Mouse (Mus musculus): ENCODE measurements around the gene Dapk3. TPM values are rescaled to one million over a fixed set of nuclear protein-coding genes. Genes with fewer than 3 reads are reported as not detected.

The Dapk3 gene
- polyA plus RNA-seq (2014; fragmentation: Nextera tagmentation; extraction: Ambion mirVana), result 52.6 and 55.8 TPM in 2 replicates

DNA sequence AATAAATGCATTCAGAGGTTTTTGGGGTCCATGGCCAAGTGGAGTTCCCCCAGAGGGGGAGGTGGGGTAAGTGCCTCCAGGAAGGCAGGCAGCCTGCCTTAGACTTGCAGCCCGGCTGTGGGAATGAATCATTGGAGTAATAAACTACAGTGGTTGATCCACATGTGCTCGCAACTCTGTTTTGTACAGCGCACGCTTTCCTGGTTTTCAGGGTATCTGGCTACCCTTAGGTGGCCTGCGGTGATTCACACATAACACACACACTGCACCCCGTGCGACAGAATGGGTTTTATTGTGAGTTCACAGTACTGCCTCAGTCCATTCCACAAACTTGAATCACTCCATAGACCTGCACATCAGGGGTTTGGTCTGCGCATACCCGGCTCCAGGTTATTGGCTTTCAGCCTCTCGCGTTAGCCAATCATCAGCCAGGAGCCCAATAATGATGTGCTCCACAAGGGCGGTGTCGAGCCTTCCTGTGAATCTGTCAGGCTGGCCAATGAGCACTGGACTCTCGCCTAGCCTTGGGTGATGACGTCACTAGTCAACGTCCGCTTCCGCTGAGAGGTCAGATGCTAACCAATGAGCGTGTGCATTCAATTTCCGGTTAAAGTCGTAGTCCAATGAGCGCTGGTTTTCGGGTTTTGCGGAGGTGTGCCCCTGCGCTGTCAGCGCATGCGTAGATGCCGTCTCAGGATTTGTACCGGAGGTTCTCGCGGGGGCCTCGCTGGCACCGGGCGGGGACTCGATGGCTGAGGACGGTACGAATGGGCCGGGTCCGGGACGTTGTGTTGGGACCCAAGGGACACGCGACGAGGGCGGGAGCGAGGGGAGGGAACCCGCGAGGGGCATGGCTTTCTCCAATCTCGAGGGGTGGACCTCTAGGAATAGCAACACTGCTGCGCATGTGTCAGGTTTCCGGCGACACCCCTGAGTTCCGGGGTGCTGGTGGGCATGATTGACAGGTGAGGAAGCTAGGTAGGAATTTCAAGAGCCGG is at the start of gene Dapk3:
Gene Dapk3 (plus strand): TSS at position 670 of the 998 bp plus-strand sequence.
- Histone ChIP-seq H3K4me1 (ENCODE audit: insufficient read depth) (0 out of 2 replicates have a peak, but pooled peaks cover 5% of the 10 kb centered on the region), H3K9me3 (ENCODE audit: low read depth, low read length) (no peaks in the 10 kb centered on the region), H3K4me3 (ENCODE audit: low read depth, low read length) (peak within 1 kb of the TSS; percentile 66), H3K9ac (peak within 1 kb of the TSS; percentile 66), H3K36me3 (ENCODE audit: insufficient read depth) (peaks cover 79% of the 10 kb centered on the region), H3K27ac (ENCODE audit: low read depth) (peak within 1 kb of the TSS; percentile 84), H3K4me2 (peak within 1 kb of the TSS; percentile 63), H3K27me3 (ENCODE audit: insufficient read depth, low read length) (no peaks in the 10 kb centered on the region)
- peak; percentile 93 for ATAC-seq (ENCODE audit: insufficient read depth)
- WGBS, result 5% methylated on average over 53 of the region's 53 CpGs
- no peak for TF ChIP-seq CTCF (IDR thresholded peaks at IDR 0.05; ENCODE audit: low read depth)
- DNase-seq, result peak; percentile 100

DNA sequence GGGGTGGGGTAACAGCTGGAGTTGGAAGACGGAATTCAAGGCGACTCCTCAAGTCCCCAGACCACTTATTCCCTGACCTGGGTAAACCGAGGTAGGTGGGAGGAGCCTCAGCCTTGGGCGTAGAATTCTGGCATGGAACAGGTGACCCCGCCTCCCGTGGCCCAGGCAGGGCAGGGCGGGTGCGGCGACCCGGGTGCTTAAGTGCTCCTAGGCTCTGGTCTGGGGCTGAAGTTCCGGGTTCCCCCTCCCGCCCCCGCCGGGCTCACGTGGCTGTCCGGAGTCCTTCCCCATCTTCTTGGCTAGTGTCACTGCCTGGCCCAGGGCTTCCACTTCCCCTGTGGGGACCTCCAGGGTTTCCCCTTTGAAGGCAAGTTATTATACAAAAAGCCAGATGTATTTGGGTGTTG is 48.6 kb upstream of the Dapk3 start:
- H3K4me2 ChIP-seq, result peak overlapping the region; percentile 99
- no peak overlapping the region; the same call in 1 of the 2 replicates for H3K9ac ChIP-seq
- peak; percentile 40 for DNase-seq
- no peak for ATAC-seq (ENCODE audit: insufficient read depth)
- peak overlapping the region; percentile 15 for H3K4me3 ChIP-seq (ENCODE audit: low read depth, low read length)
- H3K27ac ChIP-seq (ENCODE audit: low read depth), result no peak overlapping the region
- H3K4me1 ChIP-seq (ENCODE audit: insufficient read depth), result 0 out of 2 replicates have a peak, but pooled peaks cover 8% of the 10 kb centered on the region
- peaks cover 27% of the 10 kb centered on the region for H3K27me3 ChIP-seq (ENCODE audit: insufficient read depth, low read length)
- WGBS, result 3% methylated on average over 16 of the region's 16 CpGs
- H3K9me3 ChIP-seq (ENCODE audit: low read depth, low read length), result no peaks in the 10 kb centered on the region
- H3K36me3 ChIP-seq (ENCODE audit: insufficient read depth), result no peaks in the 10 kb centered on the region
- no peak for TF ChIP-seq CTCF (IDR thresholded peaks at IDR 0.05; ENCODE audit: low read depth)

DNA sequence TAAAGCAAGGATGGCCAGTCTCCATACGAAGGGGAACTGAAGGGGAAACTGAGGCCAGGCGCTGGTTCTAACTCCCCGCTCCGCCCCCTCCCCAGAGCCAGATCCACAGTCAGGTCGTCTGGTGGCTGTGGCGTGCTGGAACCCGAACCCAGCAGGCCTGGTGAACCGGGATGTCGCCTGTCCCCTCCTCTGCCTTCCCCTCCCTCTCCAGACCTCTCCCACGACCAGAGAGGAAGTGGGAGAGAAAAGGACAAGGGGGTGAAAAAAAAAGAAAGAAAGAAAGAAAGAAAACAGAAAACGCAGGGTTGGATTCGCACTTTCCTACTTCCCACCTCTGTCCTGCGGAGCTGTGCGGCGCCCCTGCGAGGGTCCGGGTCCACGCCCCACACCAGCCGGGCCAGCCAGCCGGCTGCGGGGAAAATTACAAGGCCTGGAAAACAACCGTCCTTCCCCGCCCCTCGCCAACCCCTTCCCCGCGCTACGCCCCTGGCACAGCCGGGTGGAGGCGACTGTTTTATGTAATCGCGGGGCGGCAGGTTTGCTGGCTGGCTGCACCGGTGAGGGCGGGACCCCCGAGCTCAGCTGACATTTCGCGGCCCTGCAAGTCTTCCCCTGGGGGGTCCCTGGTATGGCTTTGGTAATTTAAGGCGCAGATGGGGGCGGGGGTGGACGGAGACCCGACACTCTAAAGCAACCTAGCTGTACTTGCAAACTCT is 47.7 kb upstream of the Dapk3 start, which contains the start of gene Zbtb7a:
Gene Zbtb7a (plus strand): TSS at position 255 of the 716 bp plus-strand sequence.
- peak within 1 kb of the TSS; percentile 99 for H3K4me2 ChIP-seq
- no peak for DNase-seq
- ATAC-seq (ENCODE audit: insufficient read depth), result no peak
- peak within 1 kb of the TSS; percentile 99 for H3K27ac ChIP-seq (ENCODE audit: low read depth)
- WGBS, result 2% methylated on average over 41 of the region's 41 CpGs
- H3K4me1 ChIP-seq (ENCODE audit: insufficient read depth), result peaks cover 16% of the 10 kb centered on the region; the same call in 1 of the 2 replicates
- no peaks in the 10 kb centered on the region for H3K36me3 ChIP-seq (ENCODE audit: insufficient read depth)
- H3K9me3 ChIP-seq (ENCODE audit: low read depth, low read length), result no peaks in the 10 kb centered on the region
- peak within 1 kb of the TSS; percentile 97 for H3K9ac ChIP-seq
- peaks cover 27% of the 10 kb centered on the region for H3K27me3 ChIP-seq (ENCODE audit: insufficient read depth, low read length)
- no peak for TF ChIP-seq CTCF (IDR thresholded peaks at IDR 0.05; ENCODE audit: low read depth)
- H3K4me3 ChIP-seq (ENCODE audit: low read depth, low read length), result peak within 1 kb of the TSS; percentile 94

DNA sequence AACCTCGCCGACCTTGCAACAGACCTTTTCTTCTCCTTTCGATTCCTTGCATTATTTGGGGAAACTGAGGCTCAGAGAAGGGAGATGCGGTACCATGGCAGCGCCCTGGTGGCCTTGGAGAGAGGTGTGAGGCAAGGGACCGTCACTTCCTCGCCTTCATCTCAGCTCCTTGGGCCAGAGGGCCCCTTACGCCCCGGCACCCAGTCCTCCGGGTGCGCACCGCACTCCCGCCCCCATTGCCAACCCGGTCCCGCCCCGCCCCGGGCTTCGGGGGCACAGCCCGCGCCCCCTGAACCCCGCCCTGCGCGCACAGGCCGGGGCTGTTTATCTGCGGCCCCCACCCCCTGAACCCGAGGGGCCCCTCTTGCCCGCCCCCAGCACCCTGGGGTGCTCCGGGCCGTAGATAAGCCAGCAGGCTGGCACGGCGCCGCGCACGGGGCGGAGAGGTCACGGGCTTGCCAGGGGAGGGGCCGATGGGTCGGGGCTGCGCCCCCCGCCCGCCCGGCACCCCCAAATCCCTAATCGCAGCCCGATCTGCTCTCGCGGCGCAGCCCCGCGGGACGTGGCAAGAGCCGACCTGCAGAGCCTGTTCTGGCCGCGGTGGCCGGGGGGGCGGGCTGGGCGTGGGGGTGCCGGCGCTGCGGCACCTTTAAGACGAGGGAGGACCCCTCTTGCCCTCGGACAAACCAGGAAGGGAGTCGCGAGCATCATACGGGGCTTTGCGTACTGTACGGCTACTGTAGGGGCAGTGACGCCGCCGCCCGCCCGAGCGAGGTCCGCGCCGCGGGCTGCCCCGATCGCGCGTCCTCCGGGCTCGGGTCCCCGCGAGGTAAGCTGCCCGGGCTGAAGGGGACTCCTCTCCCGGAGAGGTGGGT is 46.7 kb upstream of the Dapk3 start:
- Histone ChIP-seq H3K9me3 (ENCODE audit: low read depth, low read length) (no peaks in the 10 kb centered on the region), H3K9ac (peak overlapping the region; percentile 97), H3K27ac (ENCODE audit: low read depth) (peak overlapping the region; percentile 99), H3K4me3 (ENCODE audit: low read depth, low read length) (peak overlapping the region; percentile 94), H3K4me2 (peak overlapping the region; percentile 99), H3K36me3 (ENCODE audit: insufficient read depth) (0 out of 2 replicates have a peak, but pooled peaks cover 3% of the 10 kb centered on the region), H3K4me1 (ENCODE audit: insufficient read depth) (peaks cover 25% of the 10 kb centered on the region), H3K27me3 (ENCODE audit: insufficient read depth, low read length) (peaks cover 27% of the 10 kb centered on the region)
- peak; percentile 40 for ATAC-seq (ENCODE audit: insufficient read depth)
- under 1% methylated on average over 86 of the region's 86 CpGs for WGBS
- DNase-seq, result peak; percentile 84
- no peak for TF ChIP-seq CTCF (IDR thresholded peaks at IDR 0.05; ENCODE audit: low read depth)

DNA sequence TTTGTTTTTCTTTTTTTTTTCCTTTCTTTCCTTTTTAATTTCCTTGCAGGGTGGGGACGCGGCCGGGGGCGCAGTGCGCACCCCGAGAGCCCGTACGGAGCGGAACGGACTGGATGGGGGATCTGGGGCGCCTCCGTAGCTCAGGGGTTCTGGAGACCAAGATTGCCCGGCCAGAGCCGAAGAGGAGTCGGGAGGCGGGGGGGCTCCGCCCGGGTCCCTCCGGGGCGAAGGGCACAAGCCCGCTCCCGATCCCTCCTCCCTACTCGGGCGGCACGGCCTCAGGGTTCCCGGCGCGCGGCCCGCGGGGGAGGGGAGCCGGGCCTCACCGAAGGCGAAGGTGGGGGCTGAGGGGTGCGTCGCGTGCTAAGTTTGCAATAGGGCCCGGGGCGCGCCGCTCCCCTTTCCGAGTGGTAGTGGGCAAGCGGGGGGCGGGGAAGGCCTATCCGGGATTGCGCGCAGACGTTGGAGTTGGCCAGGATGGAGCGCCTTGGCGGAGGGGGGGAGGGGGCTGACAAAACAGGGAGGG is 46.0 kb upstream of the Dapk3 start:
- WGBS, result 1% methylated on average over 45 of the region's 50 CpGs
- peak overlapping the region; percentile 97 for H3K9ac ChIP-seq

More for the DNA sequence above, 46.0 kb upstream of the Dapk3 start:
- Histone ChIP-seq H3K27ac (ENCODE audit: low read depth) (peak overlapping the region; percentile 99), H3K36me3 (ENCODE audit: insufficient read depth) (peaks cover 7% of the 10 kb centered on the region; the same call in 1 of the 2 replicates), H3K9me3 (ENCODE audit: low read depth, low read length) (no peaks in the 10 kb centered on the region), H3K27me3 (ENCODE audit: insufficient read depth, low read length) (peaks cover 27% of the 10 kb centered on the region), H3K4me2 (peak overlapping the region; percentile 99), H3K4me1 (ENCODE audit: insufficient read depth) (peaks cover 26% of the 10 kb centered on the region), H3K4me3 (ENCODE audit: low read depth, low read length) (peak overlapping the region; percentile 94)
- DNase-seq (peak; percentile 81), ATAC-seq (ENCODE audit: insufficient read depth) (peak; percentile 30)
- no peak for TF ChIP-seq CTCF (IDR thresholded peaks at IDR 0.05; ENCODE audit: low read depth)

Data from lung, embryonic 14.5 days (tissue).